Mouse (Mus musculus): Measurements from ENCODE around the gene Gm20388. TPM values are rescaled to one million over a fixed set of nuclear protein-coding genes. Genes with fewer than 3 reads are reported as not detected.

Gm20388 gene
- polyA plus RNA-seq, 1 experiment = not detected

- TF ChIP-seq CTCF (IDR thresholded peaks at IDR 0.05; ENCODE audit: insufficient read depth, low read depth, low read length) (no peak), POLR2A (IDR thresholded peaks at IDR 0.05; ENCODE audit: insufficient read depth, low read depth, low read length) (no peak)
- Histone ChIP-seq H3K4me1 (ENCODE audit: control insufficient read depth, insufficient read depth, low read length) (peaks cover 16% of the 10 kb centered on the region), H3K4me3 (ENCODE audit: insufficient read depth, low read depth, low read length) (no peak overlapping the region), H3K27ac (ENCODE audit: insufficient read depth, low read depth, low read length) (no peak overlapping the region)
- WGBS = 27% methylated on average over 10 of the region's 10 CpGs
Observed at GRCm38 (mm10) chr8:122979865-122980509, 3069.3 kb downstream of the Gm20388 start.

DNA sequence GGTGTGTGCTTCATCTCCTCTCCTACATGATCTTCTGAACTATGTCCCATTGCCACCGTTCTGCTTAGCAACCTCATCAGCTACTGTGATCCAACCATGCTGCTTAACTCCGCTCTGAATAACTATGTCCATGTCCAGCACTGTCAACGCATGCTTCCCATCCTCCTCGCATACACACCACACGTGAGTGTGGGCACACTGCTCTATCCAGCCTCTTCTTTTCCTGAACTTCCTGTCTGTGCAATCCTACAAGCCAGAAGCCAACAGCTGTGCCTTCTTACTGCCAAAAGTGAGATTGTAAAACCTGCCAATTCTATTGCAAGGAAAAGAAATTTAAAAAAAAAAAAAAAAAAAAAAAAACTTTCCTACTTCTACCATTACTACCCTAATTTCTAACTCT is 3071.0 kb downstream of the Gm20388 start:
- H3K4me3 ChIP-seq (ENCODE audit: insufficient read depth, low read depth, low read length) = no peak overlapping the region
- H3K4me1 ChIP-seq (ENCODE audit: control insufficient read depth, insufficient read depth, low read length) = peaks cover 22% of the 10 kb centered on the region
- WGBS = 76% methylated on average over 5 of the region's 5 CpGs
- TF ChIP-seq POLR2A (IDR thresholded peaks at IDR 0.05; ENCODE audit: insufficient read depth, low read depth, low read length) (no peak), CTCF (IDR thresholded peaks at IDR 0.05; ENCODE audit: insufficient read depth, low read depth, low read length) (no peak)
- no peak overlapping the region for H3K27ac ChIP-seq (ENCODE audit: insufficient read depth, low read depth, low read length)

DNA sequence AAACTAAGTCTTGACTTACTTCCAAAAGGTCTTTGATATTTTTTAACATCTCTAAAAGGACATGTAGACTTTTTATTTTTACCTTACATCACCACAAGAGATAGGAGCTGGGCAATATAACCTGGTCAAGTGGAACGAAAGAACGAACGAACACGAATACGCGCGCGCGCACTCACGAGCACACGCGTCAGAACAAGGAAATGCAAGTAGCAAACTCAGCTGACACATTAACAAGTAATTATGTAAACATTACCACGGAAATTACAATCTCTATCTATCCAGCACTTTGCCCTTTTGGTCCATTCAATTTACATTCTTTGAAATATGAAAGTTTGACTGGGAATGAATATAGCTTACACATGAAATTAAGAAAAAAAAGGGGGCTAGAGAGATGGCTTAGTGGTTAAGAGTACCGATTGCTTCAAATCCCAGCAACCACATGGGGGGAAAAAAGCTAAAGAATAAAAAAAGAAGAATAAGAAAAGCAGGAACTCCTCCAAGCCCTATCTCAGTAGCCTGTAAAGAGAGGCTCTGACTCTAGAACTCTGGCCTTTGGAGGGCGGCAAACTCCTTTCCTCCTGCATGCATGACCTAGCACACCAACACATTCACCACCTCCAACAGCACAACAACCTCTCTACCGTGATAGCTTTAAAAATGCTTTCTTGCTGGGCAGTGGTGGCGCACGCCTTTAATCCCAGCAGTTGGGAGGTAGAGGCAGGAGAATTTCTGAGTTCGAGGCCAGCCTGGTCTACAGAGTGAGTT is 3072.7 kb downstream of the Gm20388 start:
- WGBS = 80% methylated on average over 19 of the region's 19 CpGs
- TF ChIP-seq POLR2A (IDR thresholded peaks at IDR 0.05; ENCODE audit: insufficient read depth, low read depth, low read length) (no peak), CTCF (IDR thresholded peaks at IDR 0.05; ENCODE audit: insufficient read depth, low read depth, low read length) (no peak)
- Histone ChIP-seq H3K27ac (ENCODE audit: insufficient read depth, low read depth, low read length) (no peak overlapping the region), H3K4me1 (ENCODE audit: control insufficient read depth, insufficient read depth, low read length) (peaks cover 20% of the 10 kb centered on the region), H3K4me3 (ENCODE audit: insufficient read depth, low read depth, low read length) (no peak overlapping the region)

DNA sequence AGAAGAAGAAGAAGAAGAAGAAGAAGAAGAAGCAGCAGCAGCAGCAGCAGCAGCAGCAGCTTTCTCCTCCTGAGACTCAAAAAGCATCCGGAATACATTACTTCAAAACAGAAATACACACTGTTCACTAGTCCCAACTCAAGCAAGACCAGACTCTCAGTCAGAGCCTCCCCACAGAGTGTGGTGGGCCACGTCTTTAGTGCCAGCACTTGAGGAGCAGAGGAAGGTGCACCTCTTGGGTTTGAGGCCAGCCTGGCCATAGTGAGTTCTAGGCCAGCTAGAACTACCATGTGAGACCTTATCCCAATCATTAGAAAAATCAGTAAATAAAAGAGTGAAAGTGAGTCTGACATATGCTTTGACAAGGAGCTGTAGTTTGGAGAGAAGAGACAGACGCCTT is 3073.5 kb downstream of the Gm20388 start:
- no peak overlapping the region for H3K4me3 ChIP-seq (ENCODE audit: insufficient read depth, low read depth, low read length)
- H3K27ac ChIP-seq (ENCODE audit: insufficient read depth, low read depth, low read length) = no peak overlapping the region
- 77% methylated on average over 3 of the region's 3 CpGs for WGBS
- peaks cover 19% of the 10 kb centered on the region for H3K4me1 ChIP-seq (ENCODE audit: control insufficient read depth, insufficient read depth, low read length)
- TF ChIP-seq POLR2A (IDR thresholded peaks at IDR 0.05; ENCODE audit: insufficient read depth, low read depth, low read length) (no peak), CTCF (IDR thresholded peaks at IDR 0.05; ENCODE audit: insufficient read depth, low read depth, low read length) (no peak)

GRCm38 (mm10) chr8:122986501-122987184 is 3076.0 kb downstream of the Gm20388 start:
- no peak for TF ChIP-seq POLR2A (IDR thresholded peaks at IDR 0.05; ENCODE audit: insufficient read depth, low read depth, low read length)
- TF ChIP-seq CTCF (IDR thresholded peaks at IDR 0.05; ENCODE audit: insufficient read depth, low read depth, low read length) = no peak
- peaks cover 16% of the 10 kb centered on the region for H3K4me1 ChIP-seq (ENCODE audit: control insufficient read depth, insufficient read depth, low read length)
- no peak overlapping the region for H3K4me3 ChIP-seq (ENCODE audit: insufficient read depth, low read depth, low read length)
- no peak overlapping the region for H3K27ac ChIP-seq (ENCODE audit: insufficient read depth, low read depth, low read length)
- 84% methylated on average over 8 of the region's 8 CpGs for WGBS

DNA sequence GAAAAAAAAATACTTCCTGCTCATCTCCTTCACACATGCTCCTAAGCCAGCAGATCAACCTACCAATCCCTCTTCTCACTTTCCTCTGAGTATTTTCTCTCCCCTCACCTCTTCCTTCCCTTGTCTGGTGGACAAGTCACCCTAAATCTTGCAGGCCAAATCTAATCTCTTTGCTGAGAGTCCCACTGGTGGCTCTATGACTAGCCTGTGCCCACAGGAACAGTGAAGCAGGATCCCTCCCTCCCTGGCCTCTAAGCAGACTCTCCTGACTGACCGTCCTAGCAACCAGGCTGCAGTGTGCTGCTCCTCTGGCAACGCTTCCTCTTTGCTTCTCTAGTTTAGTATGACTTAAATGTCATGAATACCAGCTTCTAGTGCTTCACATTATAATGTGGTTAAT is 3076.6 kb downstream of the Gm20388 start:
- peak overlapping the region; percentile 51; the same call in 1 of the 2 replicates for H3K27ac ChIP-seq (ENCODE audit: insufficient read depth, low read depth, low read length)
- WGBS = 32% methylated on average over 2 of the region's 2 CpGs
- peaks cover 15% of the 10 kb centered on the region for H3K4me1 ChIP-seq (ENCODE audit: control insufficient read depth, insufficient read depth, low read length)
- TF ChIP-seq POLR2A (IDR thresholded peaks at IDR 0.05; ENCODE audit: insufficient read depth, low read depth, low read length) (no peak), CTCF (IDR thresholded peaks at IDR 0.05; ENCODE audit: insufficient read depth, low read depth, low read length) (no peak)
- no peak overlapping the region for H3K4me3 ChIP-seq (ENCODE audit: insufficient read depth, low read depth, low read length)

DNA sequence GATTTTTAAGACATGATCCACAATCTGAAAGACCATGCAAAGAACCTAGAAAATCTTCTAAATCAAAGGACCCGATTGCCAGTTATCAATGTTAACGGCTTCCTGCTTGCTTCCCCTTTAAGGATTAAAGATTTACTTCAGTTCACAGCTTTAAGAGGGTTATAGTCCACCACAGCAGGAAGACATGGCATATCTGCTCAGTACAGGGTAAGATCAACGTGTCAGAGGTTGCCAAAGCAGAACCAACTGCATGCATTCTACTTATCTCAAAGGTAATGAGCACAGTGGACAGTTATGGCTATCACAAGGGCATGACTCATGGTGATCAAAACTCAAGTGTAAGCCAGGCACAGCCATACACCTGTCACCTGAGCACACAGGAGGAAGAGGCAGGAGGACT is 3078.3 kb downstream of the Gm20388 start:
- WGBS = 89% methylated on average over 3 of the region's 3 CpGs
- no peak overlapping the region for H3K4me3 ChIP-seq (ENCODE audit: insufficient read depth, low read depth, low read length)
- no peak overlapping the region for H3K27ac ChIP-seq (ENCODE audit: insufficient read depth, low read depth, low read length)
- TF ChIP-seq POLR2A (IDR thresholded peaks at IDR 0.05; ENCODE audit: insufficient read depth, low read depth, low read length) (no peak), CTCF (IDR thresholded peaks at IDR 0.05; ENCODE audit: insufficient read depth, low read depth, low read length) (no peak)
- H3K4me1 ChIP-seq (ENCODE audit: control insufficient read depth, insufficient read depth, low read length) = peaks cover 20% of the 10 kb centered on the region

DNA sequence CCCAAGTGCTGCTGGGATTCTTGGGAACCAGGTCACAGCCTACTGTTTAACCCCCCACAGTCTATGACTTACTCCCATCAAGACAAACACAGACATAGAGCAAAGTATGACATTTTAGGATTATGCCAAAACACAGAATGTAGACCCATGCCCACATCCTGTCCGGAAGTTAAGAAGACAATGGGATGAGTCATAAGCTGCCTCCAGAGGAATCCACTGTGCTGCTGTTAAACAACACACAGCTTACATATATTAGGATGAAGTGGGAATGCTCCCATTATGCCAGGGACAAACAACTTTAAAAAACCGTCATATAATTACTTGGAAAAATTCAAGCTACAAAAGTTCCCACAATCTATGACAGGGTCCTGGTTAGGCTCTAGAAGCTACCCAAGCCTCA is 3079.3 kb downstream of the Gm20388 start:
- H3K4me3 ChIP-seq (ENCODE audit: insufficient read depth, low read depth, low read length) = no peak overlapping the region
- no peak overlapping the region for H3K27ac ChIP-seq (ENCODE audit: insufficient read depth, low read depth, low read length)
- WGBS = 29% methylated on average over 2 of the region's 2 CpGs
- TF ChIP-seq POLR2A (IDR thresholded peaks at IDR 0.05; ENCODE audit: insufficient read depth, low read depth, low read length) (no peak), CTCF (IDR thresholded peaks at IDR 0.05; ENCODE audit: insufficient read depth, low read depth, low read length) (no peak)
- H3K4me1 ChIP-seq (ENCODE audit: control insufficient read depth, insufficient read depth, low read length) = peaks cover 18% of the 10 kb centered on the region

DNA sequence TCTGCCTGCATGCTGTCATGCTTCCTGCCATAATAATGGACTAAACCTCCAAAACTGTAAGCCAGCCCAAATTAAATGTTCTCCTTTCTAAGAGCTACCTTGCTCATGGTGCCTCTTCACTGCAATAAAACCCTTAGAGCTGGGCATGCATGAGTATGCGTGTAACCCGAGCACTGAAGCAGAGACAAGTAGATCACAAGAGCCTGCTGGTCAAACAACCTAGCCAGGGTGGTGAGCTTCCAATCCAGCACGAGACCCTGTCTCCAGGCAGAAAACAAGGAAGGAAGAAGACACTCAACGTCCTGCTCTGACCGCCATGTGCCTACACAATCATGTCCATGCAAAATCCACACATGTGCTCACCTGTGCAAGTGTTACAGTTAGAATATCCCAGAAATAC is 3080.7 kb downstream of the Gm20388 start:
- 87% methylated on average over 5 of the region's 5 CpGs for WGBS
- peaks cover 14% of the 10 kb centered on the region for H3K4me1 ChIP-seq (ENCODE audit: control insufficient read depth, insufficient read depth, low read length)

More for the DNA sequence above, 3080.7 kb downstream of the Gm20388 start:
- Histone ChIP-seq H3K27ac (ENCODE audit: insufficient read depth, low read depth, low read length) (no peak overlapping the region), H3K4me3 (ENCODE audit: insufficient read depth, low read depth, low read length) (no peak overlapping the region)
- TF ChIP-seq CTCF (IDR thresholded peaks at IDR 0.05; ENCODE audit: insufficient read depth, low read depth, low read length) (no peak), POLR2A (IDR thresholded peaks at IDR 0.05; ENCODE audit: insufficient read depth, low read depth, low read length) (no peak)

Measured in olfactory bulb, adult 2 months (tissue).